Mouse (Mus musculus) heart, postnatal 0 days (tissue): ENCODE data around the gene Fryl. TPM values are rescaled to one million over a fixed set of nuclear protein-coding genes. Genes with fewer than 3 reads are reported as not detected.

Experiments used
- ATAC-seq: fragments of 200-750 bp; cut with Nextera tagmentation; 2 replicates; pipeline ENCODE4 v1.8.0; 2017; ENCODE audit warnings: low read depth, moderate number of reproducible peaks, moderate library complexity; ENCODE audit not compliant: insufficient read depth
- DNase-seq: peaks from one replicate; pipeline ENCODE4 v3.0.0-alpha.2; 2016; ENCODE audit warnings: low spot score
- H3K27ac ChIP-seq: fragments of 300-500 bp; sonication (generic); 2 replicates; pipeline ENCODE4 v1.5.1; 2014; ENCODE audit warnings: low read depth, mild to moderate bottlenecking
- H3K27me3 ChIP-seq: fragments of 300-500 bp; sonication (generic); 2 replicates; pipeline ENCODE4 v1.6.1; 2014; ENCODE audit warnings: low read length, mixed read lengths; ENCODE audit not compliant: control insufficient read depth, insufficient read depth
- H3K36me3 ChIP-seq: fragments of 300-500 bp; sonication (generic); replicated peaks from 2 replicates; pipeline ENCODE4 v1.6.1; 2014; ENCODE audit warnings: low read length, mixed read lengths; ENCODE audit not compliant: control insufficient read depth, insufficient read depth
- H3K4me1 ChIP-seq: fragments of 300-500 bp; sonication (generic); 2 replicates; pipeline ENCODE4 v1.6.1; 2014; ENCODE audit warnings: antibody characterized with exemption; ENCODE audit not compliant: control insufficient read depth, insufficient read depth
- H3K4me2 ChIP-seq: fragments of 300-500 bp; sonication (generic); 2 replicates; pipeline ENCODE4 v1.6.1; 2014; ENCODE audit warnings: low read depth, mild to moderate bottlenecking, low read length, moderate library complexity
- H3K4me3 ChIP-seq: fragments of 300-500 bp; sonication (generic); 2 replicates; pipeline ENCODE4 v1.5.1; 2014; ENCODE audit warnings: low read depth, low read length
- H3K9ac ChIP-seq: fragments of 300-500 bp; sonication (generic); replicated peaks from 2 replicates; pipeline ENCODE4 v1.6.1; 2014; ENCODE audit warnings: low read depth, low read length, mixed read lengths
- H3K9me3 ChIP-seq: fragments of 300-500 bp; sonication (generic); replicated peaks from 2 replicates; pipeline ENCODE4 v1.6.1; 2016; ENCODE audit warnings: low read length; ENCODE audit not compliant: control insufficient read depth
- CTCF ChIP-seq: IDR thresholded peaks from 2 replicates; pipeline ENCODE4 v1.5.1; 2016; ENCODE audit warnings: antibody characterized with exemption, control low read depth, low read depth
- EP300 ChIP-seq: IDR thresholded peaks from 2 replicates; pipeline ENCODE4 v1.6.1; 2016; ENCODE audit warnings: antibody characterized with exemption, low read depth
- WGBS: fragments of 180-500 bp; shearing (Covaris S2); extraction: QIAGEN DNeasy Blood & Tissue Kit; methylation state at CpG from one replicate; pipeline ENCODE4 v1.1.7; 2014; 5-methylcytosine and 5-hydroxymethylcytosine counted together
- polyA plus RNA-seq: library from polyadenylated mRNA; unstranded; fragments of >200 nt; fragmentation: Nextera tagmentation; extraction: Ambion mirVana; gene quantifications from 2 replicates; pipeline ENCODE4 v1.2.1, GENCODE M21; 2015
- total RNA-seq: library from RNA; depleted of rRNA; stranded (reverse); fragments of >200 nt; gene quantifications from 2 replicates; pipeline ENCODE4 v1.2.3, GENCODE M21; 2014; ENCODE audit warnings: low replicate concordance

Gene Fryl
- total and polyA plus RNA-seq, 2 experiments from 2014 or later, result 19.3 to 43.0 TPM

GRCm38 (mm10) chr5:73171203-73171602 is 85.2 kb downstream of the Fryl start:
- H3K4me1 ChIP-seq, result peaks cover 41% of the 10 kb centered on the region
- H3K9ac ChIP-seq, result no peak overlapping the region
- no peak for DNase-seq
- no peak overlapping the region for H3K4me3 ChIP-seq
- no peaks in the 10 kb centered on the region for H3K27me3 ChIP-seq
- H3K27ac ChIP-seq, result no peak overlapping the region
- TF ChIP-seq CTCF, result no peak
- ATAC-seq, result no peak
- H3K9me3 ChIP-seq, result no peaks in the 10 kb centered on the region
- no peak overlapping the region for H3K4me2 ChIP-seq
- no peaks in the 10 kb centered on the region for H3K36me3 ChIP-seq
- 45% methylated on average over 1 of the region's 1 CpGs for WGBS

- H3K27ac ChIP-seq, result peak overlapping the region; percentile 75
- H3K27me3 ChIP-seq, result no peaks in the 10 kb centered on the region
- no peaks in the 10 kb centered on the region for H3K36me3 ChIP-seq
- H3K9ac ChIP-seq, result no peak overlapping the region
- no peak for TF ChIP-seq EP300
- no peak for TF ChIP-seq CTCF
- peaks cover 45% of the 10 kb centered on the region for H3K4me1 ChIP-seq
- H3K4me3 ChIP-seq, result peak overlapping the region; percentile 20; the same call in 1 of the 2 replicates
- DNase-seq (peak; percentile 44), ATAC-seq (peak; percentile 74)
- H3K4me2 ChIP-seq, result peak overlapping the region; percentile 49
- 12% methylated on average over 5 of the region's 5 CpGs for WGBS
- no peaks in the 10 kb centered on the region for H3K9me3 ChIP-seq
Measured at GRCm38 (mm10) chr5:73168769-73169272, 87.6 kb downstream of the Fryl start.

- Histone ChIP-seq H3K9ac (no peak overlapping the region; the same call in 1 of the 2 replicates), H3K4me2 (peak overlapping the region; percentile 49), H3K36me3 (no peaks in the 10 kb centered on the region), H3K9me3 (no peaks in the 10 kb centered on the region), H3K4me1 (peaks cover 43% of the 10 kb centered on the region), H3K4me3 (peak overlapping the region; percentile 20), H3K27ac (peak overlapping the region; percentile 75), H3K27me3 (no peaks in the 10 kb centered on the region)
- TF ChIP-seq EP300, result no peak
- no peak for TF ChIP-seq CTCF
- DNase-seq, result peak; percentile 31
- peak; percentile 70 for ATAC-seq
- 27% methylated on average over 18 of the region's 18 CpGs for WGBS
Measured at GRCm38 (mm10) chr5:73167976-73168768, 88.2 kb downstream of the Fryl start.

- WGBS, result 38% methylated on average over 6 of the region's 6 CpGs
- no peak overlapping the region for H3K4me3 ChIP-seq
- no peaks in the 10 kb centered on the region for H3K36me3 ChIP-seq
- TF ChIP-seq EP300, result no peak
- no peak for TF ChIP-seq CTCF
- no peak overlapping the region for H3K9ac ChIP-seq
- peaks cover 38% of the 10 kb centered on the region for H3K4me1 ChIP-seq
- no peak overlapping the region for H3K4me2 ChIP-seq
- no peak for DNase-seq
- H3K9me3 ChIP-seq, result no peaks in the 10 kb centered on the region
- H3K27ac ChIP-seq, result no peak overlapping the region
- no peaks in the 10 kb centered on the region for H3K27me3 ChIP-seq
- ATAC-seq, result no peak
Measured at GRCm38 (mm10) chr5:73163970-73164369, 92.4 kb downstream of the Fryl start.

- ATAC-seq, result no peak
- no peaks in the 10 kb centered on the region for H3K36me3 ChIP-seq
- TF ChIP-seq EP300, result no peak
- TF ChIP-seq CTCF, result no peak
- WGBS, result 27% methylated on average over 2 of the region's 2 CpGs
- no peaks in the 10 kb centered on the region for H3K27me3 ChIP-seq
- no peak for DNase-seq
- H3K4me1 ChIP-seq, result peaks cover 24% of the 10 kb centered on the region
- H3K9ac ChIP-seq, result no peak overlapping the region
- no peak overlapping the region for H3K4me3 ChIP-seq
- H3K4me2 ChIP-seq, result no peak overlapping the region
- no peaks in the 10 kb centered on the region for H3K9me3 ChIP-seq
- no peak overlapping the region for H3K27ac ChIP-seq
Measured at GRCm38 (mm10) chr5:73162492-73162891, 93.9 kb downstream of the Fryl start.
